8 mouse cellular contexts compared by ENCODE assay signal in the genomic region with DNA sequence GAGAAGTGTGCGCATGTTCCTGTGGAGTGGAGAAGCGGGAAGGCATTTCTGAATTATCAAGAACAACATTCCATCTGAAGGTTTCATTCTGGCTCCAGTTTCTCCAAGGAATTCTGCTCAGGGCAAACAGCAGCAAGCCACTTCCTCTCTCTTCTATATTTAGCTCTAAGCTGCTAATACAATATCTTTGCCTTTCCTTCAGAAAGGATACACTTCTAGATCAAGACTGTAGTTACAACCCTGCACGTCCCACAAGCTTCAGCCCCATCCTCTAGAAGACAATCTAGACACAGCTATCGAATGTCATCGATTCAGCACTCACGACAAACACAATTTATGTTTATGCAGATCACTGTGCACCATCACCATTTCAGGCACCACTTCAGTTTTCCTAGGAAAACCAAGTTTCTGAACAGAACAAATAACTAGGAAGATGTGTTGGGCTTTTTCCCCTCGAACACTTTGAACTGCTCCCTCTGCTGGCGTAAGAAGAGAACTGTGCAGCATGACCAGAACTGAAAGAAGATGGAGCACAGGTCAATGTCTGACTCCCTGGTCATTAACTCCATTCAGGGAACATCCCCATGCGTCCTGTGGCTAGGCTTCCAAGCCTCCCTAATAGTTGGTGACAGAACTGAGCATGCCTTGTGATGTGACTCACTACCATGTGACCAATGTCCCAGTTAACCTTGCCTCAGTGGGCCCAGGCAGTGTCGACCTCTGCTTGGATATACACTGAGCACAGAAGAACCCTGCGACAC. TPM values are rescaled to one million over a fixed set of nuclear protein-coding genes. Genes with fewer than 3 reads are reported as not detected.
DNase-seq lines count a peak whose midpoint lies in the region; ATAC-seq and TF ChIP-seq lines count a peak whose summit lies in the region.

No protein-coding gene starts in this region.

- no peak for ATAC-seq in heart, embryonic 13.5 days (ENCODE audit: extremely low read depth, insufficient number of reproducible peaks, low FRiP score, low TSS enrichment)
- ATAC-seq in lung, embryonic 14.5 days (ENCODE audit: insufficient read depth) = peak; percentile 64; the same call in 1 of the 2 replicates
- peak; percentile 55; the same call in 1 of the 2 replicates for ATAC-seq in neural tube, embryonic 15.5 days (ENCODE audit: low FRiP score)

- peak; percentile 65 for TF ChIP-seq RAD21 in CH12.LX (IDR thresholded peaks at IDR 0.05; ENCODE audit: low read depth, low read length)

- dilution Hi-C loops in CH12.LX (cut with MboI; ENCODE audit: extremely low pct_ligation_motif_present, extremely low pct_unique_long_range_greater_than_20kb, low sequenced_read_pairs) = no loop called here

- TF ChIP-seq POLR2A in CH12.LX (IDR thresholded peaks at IDR 0.05; ENCODE audit: low read depth, low read length) = no peak

- in situ Hi-C loops in CH12.LX (cut with MboI; ENCODE audit: low pct_ligation_motif_present, low pct_unique_long_range_greater_than_20kb, low sequenced_read_pairs) = no loop called here

- H3K9me3 ChIP-seq in CH12.LX (replicated peaks; ENCODE audit: low read length) = no peaks in the 10 kb centered on the region
- no peaks in the 10 kb centered on the region for H3K9me3 ChIP-seq in heart, embryonic 13.5 days
- H3K9me3 ChIP-seq in lung, embryonic 14.5 days (ENCODE audit: low read depth, low read length) = no peaks in the 10 kb centered on the region
- no peaks in the 10 kb centered on the region for H3K9me3 ChIP-seq in neural tube, embryonic 15.5 days (replicated peaks)

- H3K36me3 ChIP-seq in CH12.LX (replicated peaks in 1 of 2; ENCODE audit: control insufficient read depth in 1 of 2, insufficient read depth in 1 of 2, low read length in 1 of 2) = no peaks in the 10 kb centered on the region
- no peaks in the 10 kb centered on the region for H3K36me3 ChIP-seq in heart, embryonic 13.5 days
- no peaks in the 10 kb centered on the region for H3K36me3 ChIP-seq in lung, embryonic 14.5 days (ENCODE audit: insufficient read depth)
- H3K36me3 ChIP-seq in neural tube, embryonic 15.5 days = no peaks in the 10 kb centered on the region

- no peak overlapping the region for H3K4me3 ChIP-seq in CH12.LX (replicated peaks in 1 of 3; ENCODE audit: low read depth in 2 of 3, low read length in 2 of 3, poor library complexity in 1 of 3)
- H3K4me3 ChIP-seq in heart, embryonic 13.5 days = peak overlapping the region; percentile 21
- H3K4me3 ChIP-seq in lung, embryonic 14.5 days (ENCODE audit: low read depth, low read length) = no peak overlapping the region
- H3K4me3 ChIP-seq in neural tube, embryonic 15.5 days (replicated peaks) = no peak overlapping the region

- H3K79me2 ChIP-seq in CH12.LX (replicated peaks; ENCODE audit: control insufficient read depth, extremely low read depth, insufficient read depth, poor library complexity, severe bottlenecking) = no peaks in the 10 kb centered on the region

- TF ChIP-seq EP300 in CH12.LX (IDR thresholded peaks at IDR 0.05; ENCODE audit: low read length) = no peak

- 33% methylated on average over 11 of the region's 11 CpGs for WGBS in heart, embryonic 13.5 days
- WGBS in lung, embryonic 14.5 days = 40% methylated on average over 11 of the region's 11 CpGs
- WGBS in neural tube, embryonic 15.5 days = 60% methylated on average over 11 of the region's 11 CpGs

- H3K27ac ChIP-seq in CH12.LX (ENCODE audit: insufficient read depth, low read depth) = no peak overlapping the region
- H3K27ac ChIP-seq in heart, embryonic 13.5 days (replicated peaks) = peak overlapping the region; percentile 87
- peak overlapping the region; percentile 78 for H3K27ac ChIP-seq in lung, embryonic 14.5 days (ENCODE audit: low read depth)
- peak overlapping the region; percentile 10; the same call in 1 of the 2 replicates for H3K27ac ChIP-seq in neural tube, embryonic 15.5 days (replicated peaks)

- peak; percentile 81 to 82 for TF ChIP-seq CTCF in CH12.LX (conservative IDR thresholded peaks at IDR 0.05 in 1 of 2, IDR thresholded peaks at IDR 0.05 in 1 of 2; ENCODE audit: low read depth in 2 of 2, low read length in 2 of 2)
- peak; percentile 86 for TF ChIP-seq CTCF in lung, embryonic 14.5 days (IDR thresholded peaks at IDR 0.05; ENCODE audit: low read depth)

- peak; percentile 55 for DNase-seq in CH12.LX (ENCODE audit: extremely low read depth)
- DNase-seq in ZHBTc4 (ENCODE audit: low read depth, low spot score) = peak; percentile 78
- DNase-seq in embryo, embryonic 10.5 days (ENCODE audit: low spot score) = peak; percentile 86
- DNase-seq in kidney, adult 9 months = peak; percentile 84
- DNase-seq in lung, embryonic 14.5 days = peak; percentile 89
- DNase-seq in thymus, postnatal 36 days = peak; percentile 25 to 36

- no peaks in the 10 kb centered on the region for H3K27me3 ChIP-seq in CH12.LX (replicated peaks)
- H3K27me3 ChIP-seq in heart, embryonic 13.5 days (replicated peaks) = no peaks in the 10 kb centered on the region
- no peaks in the 10 kb centered on the region for H3K27me3 ChIP-seq in lung, embryonic 14.5 days (ENCODE audit: insufficient read depth, low read length)
- no peaks in the 10 kb centered on the region for H3K27me3 ChIP-seq in neural tube, embryonic 15.5 days (replicated peaks)

- H3K9ac ChIP-seq in CH12.LX (ENCODE audit: insufficient read depth, low read depth) = no peak overlapping the region
- no peak overlapping the region for H3K9ac ChIP-seq in heart, embryonic 13.5 days
- H3K9ac ChIP-seq in lung, embryonic 14.5 days = no peak overlapping the region
- no peak overlapping the region for H3K9ac ChIP-seq in neural tube, embryonic 15.5 days (replicated peaks)

- peaks cover 5 to 8% of the 10 kb centered on the region in 2 experiments for H3K4me1 ChIP-seq in CH12.LX (ENCODE audit: control insufficient read depth in 1 of 2, insufficient read depth in 2 of 2)
- peaks cover 37% of the 10 kb centered on the region for H3K4me1 ChIP-seq in heart, embryonic 13.5 days
- no peaks in the 10 kb centered on the region for H3K4me1 ChIP-seq in lung, embryonic 14.5 days (ENCODE audit: insufficient read depth)
- H3K4me1 ChIP-seq in neural tube, embryonic 15.5 days = peaks cover 14% of the 10 kb centered on the region

- no peak overlapping the region; the same call in 1 of the 2 replicates for H3K4me2 ChIP-seq in CH12.LX (ENCODE audit: insufficient read depth, low read depth, poor library complexity, severe bottlenecking)
- peak overlapping the region; percentile 60 for H3K4me2 ChIP-seq in heart, embryonic 13.5 days
- H3K4me2 ChIP-seq in lung, embryonic 14.5 days = peak overlapping the region; percentile 37; the same call in 1 of the 2 replicates
- no peak overlapping the region for H3K4me2 ChIP-seq in neural tube, embryonic 15.5 days

TF ChIP-seq in CH12.LX, 34 proteins besides CTCF, POLR2A, EP300 and RAD21:
- TF ChIP-seq MEF2A (IDR thresholded peaks at IDR 0.05; ENCODE audit: borderline replicate concordance, low read depth, low read length) (no peak), IRF4 (IDR thresholded peaks at IDR 0.05; ENCODE audit: low read depth, low read length) (peak; percentile 44), SMC3 (IDR thresholded peaks at IDR 0.05; ENCODE audit: low read depth, low read length) (peak; percentile 94), MYC (IDR thresholded peaks at IDR 0.05; ENCODE audit: low read depth, low read length) (0 out of 2 replicates have a peak, but pooled peaks have one; percentile 52), ZC3H11A (IDR thresholded peaks at IDR 0.05; ENCODE audit: low read depth, low read length) (0 out of 2 replicates have a peak, but pooled peaks have one; percentile 16)

RNA-seq across cellular contexts. Expression of gene Osbpl9, which starts 54.6 kb away (rescaled TPM):
- total RNA-seq in CH12.LX (2012; rRNA removed) (51.6 and 55.5 TPM in 2 replicates), CH12.LX (2014; rRNA removed) (59.2 and 66.0 TPM in 2 replicates)
- 73.5 and 77.0 TPM in 2 replicates for polyA plus RNA-seq in CH12.LX (2012; ENCODE audit: insufficient read length, low read depth)
- 43.3 and 44.4 TPM in 2 replicates for polyA plus RNA-seq in heart, embryonic 13.5 days (2015; fragmentation: Nextera tagmentation; extraction: Ambion mirVana)
- polyA plus RNA-seq in lung, embryonic 14.5 days (2014; fragmentation: Nextera tagmentation; extraction: Ambion mirVana) = 59.4 and 60.0 TPM in 2 replicates
- 79.1 and 79.4 TPM in 2 replicates for polyA plus RNA-seq in neural tube, embryonic 15.5 days (2015; fragmentation: Nextera tagmentation; extraction: Ambion mirVana)

Comparison
In these comparisons a context has a peak if more than half of its experiments do, and no peak if none do; other contexts are left out.
1. DNase-seq: peak in every context shown above with its lines; median percentile 89 in lung, embryonic 14.5 days; 86 in embryo, embryonic 10.5 days; 84 in kidney, adult 9 months; 78 in ZHBTc4; 55 in CH12.LX; 30 in thymus, postnatal 36 days.
2. H3K4me2 ChIP-seq: peak in heart, embryonic 13.5 days (single experiment) and lung, embryonic 14.5 days (single experiment); none in CH12.LX (single experiment) and neural tube, embryonic 15.5 days (single experiment).